Mouse (Mus musculus): ENCODE data around the gene Slc16a4. TPM values are rescaled to one million over a fixed set of nuclear protein-coding genes. Genes with fewer than 3 reads are reported as not detected.

Slc16a4 gene
- polyA plus RNA-seq, 1 experiment from 2014 or later, result 0.39 TPM

DNA sequence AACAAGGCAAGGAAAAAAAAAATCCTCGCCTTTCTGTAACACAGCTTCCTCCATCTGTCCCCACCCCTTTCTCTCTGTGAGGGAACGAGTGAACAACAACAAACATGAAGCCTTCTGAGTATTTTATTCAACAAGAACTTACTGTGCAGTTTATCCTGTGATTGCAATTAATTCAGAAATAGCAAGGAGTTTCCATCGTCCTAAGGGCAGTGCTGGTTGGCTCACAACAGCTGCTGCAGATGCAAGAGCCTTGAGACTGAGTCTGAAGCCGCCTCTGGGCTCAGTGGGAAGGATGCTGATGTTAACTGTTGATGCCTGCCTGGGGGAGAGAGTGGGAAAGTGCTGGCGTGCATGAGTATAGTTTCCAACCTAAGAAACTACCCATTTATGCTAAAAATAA lies 33.1 kb upstream of the Slc16a4 start:
- ATAC-seq (ENCODE audit: low read depth), result no peak
- no peak overlapping the region for H3K27ac ChIP-seq (ENCODE audit: low read length)
- H3K36me3 ChIP-seq (ENCODE audit: control insufficient read depth, insufficient read depth), result no peaks in the 10 kb centered on the region
- H3K4me1 ChIP-seq (ENCODE audit: control insufficient read depth, low read depth, low read length), result no peaks in the 10 kb centered on the region
- no peaks in the 10 kb centered on the region for H3K9me3 ChIP-seq (replicated peaks; ENCODE audit: control insufficient read depth, low read length)
- no peaks in the 10 kb centered on the region for H3K27me3 ChIP-seq (ENCODE audit: control insufficient read depth, insufficient read depth, low read depth, low read length)
- H3K4me2 ChIP-seq (ENCODE audit: low read depth, low read length), result no peak overlapping the region
- H3K4me3 ChIP-seq (ENCODE audit: low read depth, low read length), result no peak overlapping the region
- no peak overlapping the region for H3K9ac ChIP-seq (ENCODE audit: low read depth, low read length)
- WGBS (ENCODE audit: insufficient replicate concordance), result 37% methylated on average over 5 of the region's 5 CpGs

DNA sequence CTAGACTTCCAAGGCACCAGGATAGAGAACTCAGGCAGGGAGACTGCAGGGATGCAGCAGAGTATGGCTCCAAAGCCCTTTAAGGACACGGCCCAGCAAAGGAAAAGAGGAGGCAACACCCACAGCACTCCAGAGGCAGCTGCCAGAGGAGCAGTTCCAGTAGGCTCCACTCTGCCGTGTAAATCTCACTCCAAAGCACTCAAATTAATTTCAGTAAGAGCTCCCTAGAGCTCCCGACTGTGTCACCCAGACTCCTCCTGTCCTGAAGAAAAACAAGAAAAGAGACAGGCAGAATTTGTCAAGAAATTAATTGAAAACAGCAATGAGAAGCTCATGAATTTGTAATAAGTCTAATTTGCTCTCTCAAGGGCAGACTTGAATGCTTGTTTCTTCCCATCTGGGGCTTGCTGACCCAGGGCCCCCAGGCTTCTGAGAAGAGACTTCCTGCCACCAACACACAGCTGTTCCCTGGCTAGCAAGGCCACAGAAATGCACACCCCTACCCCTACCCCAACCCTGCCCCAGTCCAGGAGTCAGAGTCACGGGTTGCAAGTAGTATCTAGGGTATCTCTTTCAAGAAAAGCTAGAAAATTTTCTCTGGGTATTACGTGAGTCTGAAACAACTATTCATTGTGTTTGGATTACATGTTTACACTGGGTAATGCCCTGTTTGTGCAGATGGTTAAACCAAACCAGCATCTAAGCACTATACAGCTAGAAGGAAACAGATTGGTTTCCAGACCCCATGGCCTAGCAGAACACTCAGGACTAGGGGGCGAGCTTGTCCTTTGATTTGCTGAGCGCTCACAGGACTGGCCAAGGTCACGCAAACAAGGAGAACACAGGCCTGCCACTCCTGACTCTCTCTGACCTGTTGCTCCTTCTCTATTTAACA lies 29.8 kb upstream of the Slc16a4 start:
- 0 out of 2 replicates have a peak, but pooled peaks have one; percentile 21 for ATAC-seq (ENCODE audit: low read depth)

GRCm38 (mm10) chr3:107261851-107262165 lies 29.2 kb upstream of the Slc16a4 start:
- Histone ChIP-seq H3K4me2 (ENCODE audit: low read depth, low read length) (no peak overlapping the region), H3K27ac (ENCODE audit: low read length) (no peak overlapping the region), H3K4me1 (ENCODE audit: control insufficient read depth, low read depth, low read length) (no peaks in the 10 kb centered on the region), H3K27me3 (ENCODE audit: control insufficient read depth, insufficient read depth, low read depth, low read length) (no peaks in the 10 kb centered on the region), H3K9me3 (replicated peaks; ENCODE audit: control insufficient read depth, low read length) (no peaks in the 10 kb centered on the region), H3K9ac (ENCODE audit: low read depth, low read length) (no peak overlapping the region), H3K36me3 (ENCODE audit: control insufficient read depth, insufficient read depth) (no peaks in the 10 kb centered on the region), H3K4me3 (ENCODE audit: low read depth, low read length) (no peak overlapping the region)
- no peak for ATAC-seq (ENCODE audit: low read depth)
- WGBS (ENCODE audit: insufficient replicate concordance), result 49% methylated on average over 7 of the region's 7 CpGs

More for the DNA sequence above, 29.8 kb upstream of the Slc16a4 start:
- no peaks in the 10 kb centered on the region for H3K27me3 ChIP-seq (ENCODE audit: control insufficient read depth, insufficient read depth, low read depth, low read length)
- H3K4me2 ChIP-seq (ENCODE audit: low read depth, low read length), result no peak overlapping the region
- no peak overlapping the region for H3K9ac ChIP-seq (ENCODE audit: low read depth, low read length)
- H3K27ac ChIP-seq (ENCODE audit: low read length), result no peak overlapping the region
- no peaks in the 10 kb centered on the region for H3K36me3 ChIP-seq (ENCODE audit: control insufficient read depth, insufficient read depth)
- H3K4me1 ChIP-seq (ENCODE audit: control insufficient read depth, low read depth, low read length), result no peaks in the 10 kb centered on the region
- H3K4me3 ChIP-seq (ENCODE audit: low read depth, low read length), result no peak overlapping the region
- H3K9me3 ChIP-seq (replicated peaks; ENCODE audit: control insufficient read depth, low read length), result no peaks in the 10 kb centered on the region
- WGBS (ENCODE audit: insufficient replicate concordance), result 47% methylated on average over 8 of the region's 8 CpGs

GRCm38 (mm10) chr3:107266814-107267345 lies 24.1 kb upstream of the Slc16a4 start:
- 62% methylated on average over 2 of the region's 2 CpGs for WGBS (ENCODE audit: insufficient replicate concordance)
- H3K4me3 ChIP-seq (ENCODE audit: low read depth, low read length), result no peak overlapping the region
- no peak for ATAC-seq (ENCODE audit: low read depth)

DNA sequence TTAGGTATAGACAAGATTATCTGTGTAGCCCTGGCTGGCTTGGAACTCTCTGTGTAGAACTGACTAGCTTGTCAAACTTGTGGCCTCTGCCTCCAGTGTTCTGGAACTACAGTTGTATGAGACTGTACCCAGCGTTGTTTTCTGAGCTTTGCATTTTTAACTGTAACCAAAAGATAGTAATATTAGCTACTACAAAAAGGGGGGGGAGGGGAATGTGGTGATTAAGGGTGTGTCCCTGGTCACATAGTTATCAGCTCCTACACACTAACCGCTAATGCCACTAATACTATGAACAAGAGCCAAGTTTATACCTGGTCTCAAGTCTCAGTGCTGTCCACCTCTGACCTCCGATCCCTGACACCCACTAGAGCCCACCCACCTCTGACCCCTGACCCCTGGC lies 18.6 kb upstream of the Slc16a4 start:
- 38% methylated on average over 3 of the region's 3 CpGs for WGBS (ENCODE audit: insufficient replicate concordance)
- Histone ChIP-seq H3K4me1 (ENCODE audit: control insufficient read depth, low read depth, low read length) (peaks cover 4% of the 10 kb centered on the region), H3K4me3 (ENCODE audit: low read depth, low read length) (no peak overlapping the region), H3K4me2 (ENCODE audit: low read depth, low read length) (no peak overlapping the region), H3K27me3 (ENCODE audit: control insufficient read depth, insufficient read depth, low read depth, low read length) (no peaks in the 10 kb centered on the region), H3K9me3 (replicated peaks; ENCODE audit: control insufficient read depth, low read length) (no peaks in the 10 kb centered on the region), H3K9ac (ENCODE audit: low read depth, low read length) (no peak overlapping the region), H3K36me3 (ENCODE audit: control insufficient read depth, insufficient read depth) (no peaks in the 10 kb centered on the region), H3K27ac (ENCODE audit: low read length) (no peak overlapping the region)
- ATAC-seq (ENCODE audit: low read depth), result no peak

More at GRCm38 (mm10) chr3:107266814-107267345, 24.1 kb upstream of the Slc16a4 start:
- no peaks in the 10 kb centered on the region for H3K27me3 ChIP-seq (ENCODE audit: control insufficient read depth, insufficient read depth, low read depth, low read length)
- no peaks in the 10 kb centered on the region for H3K9me3 ChIP-seq (replicated peaks; ENCODE audit: control insufficient read depth, low read length)
- H3K27ac ChIP-seq (ENCODE audit: low read length), result no peak overlapping the region
- no peak overlapping the region for H3K9ac ChIP-seq (ENCODE audit: low read depth, low read length)
- no peak overlapping the region for H3K4me2 ChIP-seq (ENCODE audit: low read depth, low read length)
- H3K36me3 ChIP-seq (ENCODE audit: control insufficient read depth, insufficient read depth), result no peaks in the 10 kb centered on the region
- H3K4me1 ChIP-seq (ENCODE audit: control insufficient read depth, low read depth, low read length), result no peaks in the 10 kb centered on the region

GRCm38 (mm10) chr3:107273820-107274219 lies 17.2 kb upstream of the Slc16a4 start:
- H3K4me2 ChIP-seq (ENCODE audit: low read depth, low read length), result no peak overlapping the region
- WGBS (ENCODE audit: insufficient replicate concordance), result 8% methylated on average over 3 of the region's 3 CpGs
- no peak overlapping the region for H3K4me3 ChIP-seq (ENCODE audit: low read depth, low read length)
- peaks cover 9% of the 10 kb centered on the region for H3K4me1 ChIP-seq (ENCODE audit: control insufficient read depth, low read depth, low read length)
- peak; percentile 50 for ATAC-seq (ENCODE audit: low read depth)
- H3K27me3 ChIP-seq (ENCODE audit: control insufficient read depth, insufficient read depth, low read depth, low read length), result no peaks in the 10 kb centered on the region
- H3K27ac ChIP-seq (ENCODE audit: low read length), result no peak overlapping the region
- no peaks in the 10 kb centered on the region for H3K9me3 ChIP-seq (replicated peaks; ENCODE audit: control insufficient read depth, low read length)
- H3K36me3 ChIP-seq (ENCODE audit: control insufficient read depth, insufficient read depth), result no peaks in the 10 kb centered on the region
- no peak overlapping the region for H3K9ac ChIP-seq (ENCODE audit: low read depth, low read length)

DNA sequence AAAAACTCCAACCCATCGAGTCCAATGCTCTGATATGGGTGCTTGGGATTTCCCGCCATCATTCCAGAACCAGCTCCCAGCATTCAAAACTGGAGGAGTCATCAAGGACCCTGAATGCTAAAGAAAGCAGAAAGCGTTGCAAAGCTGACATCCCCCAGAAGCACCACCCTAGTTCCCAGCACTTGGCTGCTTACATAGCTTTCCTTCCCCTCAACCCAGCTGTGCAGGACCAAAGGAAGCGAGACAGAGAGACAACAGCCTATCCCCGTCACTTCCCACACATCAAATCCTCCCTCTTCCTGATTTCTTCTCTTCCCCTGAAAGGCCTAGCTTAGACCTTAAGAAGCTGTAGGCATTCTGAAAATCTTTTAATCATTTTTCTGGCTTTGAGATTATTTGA lies 15.7 kb upstream of the Slc16a4 start:
- Histone ChIP-seq H3K27me3 (ENCODE audit: control insufficient read depth, insufficient read depth, low read depth, low read length) (no peaks in the 10 kb centered on the region), H3K4me1 (ENCODE audit: control insufficient read depth, low read depth, low read length) (peaks cover 15% of the 10 kb centered on the region), H3K27ac (ENCODE audit: low read length) (no peak overlapping the region), H3K9me3 (replicated peaks; ENCODE audit: control insufficient read depth, low read length) (no peaks in the 10 kb centered on the region), H3K4me2 (ENCODE audit: low read depth, low read length) (no peak overlapping the region), H3K9ac (ENCODE audit: low read depth, low read length) (no peak overlapping the region), H3K36me3 (ENCODE audit: control insufficient read depth, insufficient read depth) (no peaks in the 10 kb centered on the region), H3K4me3 (ENCODE audit: low read depth, low read length) (no peak overlapping the region)
- 44% methylated on average over 5 of the region's 5 CpGs for WGBS (ENCODE audit: insufficient replicate concordance)
- no peak for ATAC-seq (ENCODE audit: low read depth)

GRCm38 (mm10) chr3:107275996-107276395 lies 15.0 kb upstream of the Slc16a4 start:
- 44% methylated on average over 4 of the region's 4 CpGs for WGBS (ENCODE audit: insufficient replicate concordance)
- no peaks in the 10 kb centered on the region for H3K27me3 ChIP-seq (ENCODE audit: control insufficient read depth, insufficient read depth, low read depth, low read length)
- H3K4me3 ChIP-seq (ENCODE audit: low read depth, low read length), result no peak overlapping the region
- H3K4me2 ChIP-seq (ENCODE audit: low read depth, low read length), result no peak overlapping the region
- no peak overlapping the region for H3K9ac ChIP-seq (ENCODE audit: low read depth, low read length)
- H3K9me3 ChIP-seq (replicated peaks; ENCODE audit: control insufficient read depth, low read length), result no peaks in the 10 kb centered on the region
- H3K36me3 ChIP-seq (ENCODE audit: control insufficient read depth, insufficient read depth), result no peaks in the 10 kb centered on the region
- H3K4me1 ChIP-seq (ENCODE audit: control insufficient read depth, low read depth, low read length), result peaks cover 17% of the 10 kb centered on the region
- ATAC-seq (ENCODE audit: low read depth), result no peak
- H3K27ac ChIP-seq (ENCODE audit: low read length), result no peak overlapping the region

DNA sequence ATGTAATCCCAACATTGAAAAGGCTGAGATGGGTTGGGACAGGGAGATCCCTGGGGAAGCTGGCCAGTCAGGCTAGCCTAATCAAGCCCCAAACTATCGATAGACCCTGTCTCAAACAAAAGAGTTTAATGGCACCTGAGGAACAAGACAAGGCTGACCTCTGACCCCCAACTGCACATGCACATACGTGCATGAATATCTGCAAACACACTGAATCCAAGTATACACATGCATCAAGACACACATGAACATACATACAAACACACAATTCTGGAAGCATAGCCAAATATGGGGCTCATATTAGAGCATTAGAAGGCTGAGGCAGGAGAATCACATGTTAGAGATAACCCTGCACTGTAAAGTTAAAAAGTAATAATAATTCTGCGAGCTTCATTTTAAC lies 14.4 kb upstream of the Slc16a4 start:
- WGBS (ENCODE audit: insufficient replicate concordance), result 61% methylated on average over 3 of the region's 3 CpGs
- Histone ChIP-seq H3K27me3 (ENCODE audit: control insufficient read depth, insufficient read depth, low read depth, low read length) (no peaks in the 10 kb centered on the region), H3K27ac (ENCODE audit: low read length) (no peak overlapping the region), H3K36me3 (ENCODE audit: control insufficient read depth, insufficient read depth) (no peaks in the 10 kb centered on the region), H3K9ac (ENCODE audit: low read depth, low read length) (no peak overlapping the region), H3K4me2 (ENCODE audit: low read depth, low read length) (no peak overlapping the region), H3K9me3 (replicated peaks; ENCODE audit: control insufficient read depth, low read length) (no peaks in the 10 kb centered on the region), H3K4me1 (ENCODE audit: control insufficient read depth, low read depth, low read length) (peaks cover 17% of the 10 kb centered on the region), H3K4me3 (ENCODE audit: low read depth, low read length) (no peak overlapping the region)
- no peak for ATAC-seq (ENCODE audit: low read depth)

Measured in liver, embryonic 16.5 days (tissue).